Mouse (Mus musculus) kidney, adult 11 months (tissue): ENCODE data around the gene Mcoln3.
A peak's percentile ranks its signal among the peaks of the same experiment; 100 is the strongest.

Experiments used
- DNase-seq: peaks from one replicate; pipeline ENCODE4 v3.0.0; 2022

The Mcoln3 gene

GRCm38 (mm10) chr3:146177748-146178582 is 60.7 kb downstream of the Mcoln3 start:
- peak; percentile 45 for DNase-seq

GRCm38 (mm10) chr3:146180341-146180740 is 63.1 kb downstream of the Mcoln3 start:
- no peak for DNase-seq

GRCm38 (mm10) chr3:146180986-146181385 is 63.7 kb downstream of the Mcoln3 start:
- peak; percentile 38 for DNase-seq

GRCm38 (mm10) chr3:146184992-146185657 is 67.9 kb downstream of the Mcoln3 start:
- DNase-seq, result peak; percentile 58

GRCm38 (mm10) chr3:146186033-146186432 is 68.8 kb downstream of the Mcoln3 start:
- no peak for DNase-seq

GRCm38 (mm10) chr3:146189933-146190332 is 72.7 kb downstream of the Mcoln3 start:
- no peak for DNase-seq
